Mouse (Mus musculus) erythroblast, embryonic 14.5 days (primary cell): ENCODE measurements around the gene Npb.

ENCODE experiments used
- GATA1 ChIP-seq: IDR thresholded peaks from 2 replicates; pipeline ENCODE4 v1.6.1; 2012; ENCODE audit warnings: low read length, inconsistent platforms, mixed read lengths
- TAL1 ChIP-seq: IDR thresholded peaks from 3 replicates; pipeline ENCODE4 v1.6.1; 2012; ENCODE audit warnings: low read length, inconsistent platforms, mixed read lengths

- no peak for TF ChIP-seq TAL1
- no peak for TF ChIP-seq GATA1
These were observed 2.3 kb downstream of the Npb start for GRCm38 (mm10) chr11:120610477-120611046.
